Mouse (Mus musculus): ENCODE data around the gene Pmfbp1. TPM values are rescaled to one million over a fixed set of nuclear protein-coding genes. Genes with fewer than 3 reads are reported as not detected.
A peak's percentile ranks its signal among the peaks of the same experiment; 100 is the strongest.

Pmfbp1 gene
- total and polyA plus RNA-seq, 3 experiments = 0.11 TPM; not detected in 2

DNA sequence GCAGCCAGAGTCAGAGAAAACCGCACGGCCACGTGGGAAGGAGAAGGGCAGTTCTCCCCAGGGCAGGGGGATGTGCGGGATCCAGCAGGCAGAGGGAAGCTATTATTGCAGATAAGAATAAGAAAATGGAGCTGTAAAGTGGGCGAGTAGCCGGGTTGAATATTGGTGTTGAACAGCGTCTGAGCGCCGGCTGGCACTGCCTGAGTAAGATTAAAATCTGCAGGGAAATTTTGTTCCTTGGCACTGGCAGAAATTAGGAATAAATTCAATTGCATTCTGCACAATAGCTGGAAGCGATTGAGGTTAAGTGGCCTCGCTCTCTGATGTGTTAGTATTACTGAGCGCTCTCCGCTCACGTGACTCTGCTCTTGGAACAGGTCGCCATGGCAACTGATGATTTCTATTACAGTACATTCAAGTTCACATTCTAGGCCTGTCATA lies 29.4 kb upstream of the Pmfbp1 start:
- dilution Hi-C loops (cut with MboI; ENCODE audit: extremely low pct_ligation_motif_present, extremely low pct_unique_long_range_greater_than_20kb, low sequenced_read_pairs) = no loop called here
- H3K4me3 ChIP-seq (replicated peaks in 1 of 3; ENCODE audit: low read depth in 2 of 3, low read length in 2 of 3, poor library complexity in 1 of 3) = no peak overlapping the region
- no peak for DNase-seq (ENCODE audit: extremely low read depth)
- in situ Hi-C loops (cut with MboI; ENCODE audit: low pct_ligation_motif_present, low pct_unique_long_range_greater_than_20kb, low sequenced_read_pairs) = no loop called here
- H3K9ac ChIP-seq (ENCODE audit: insufficient read depth, low read depth) = no peak overlapping the region
- H3K79me2 ChIP-seq (replicated peaks; ENCODE audit: control insufficient read depth, extremely low read depth, insufficient read depth, poor library complexity, severe bottlenecking) = no peaks in the 10 kb centered on the region
- H3K36me3 ChIP-seq (replicated peaks in 1 of 2; ENCODE audit: control insufficient read depth in 1 of 2, insufficient read depth in 1 of 2, low read length in 1 of 2) = no peaks in the 10 kb centered on the region
- H3K4me1 ChIP-seq (ENCODE audit: control insufficient read depth in 1 of 2, insufficient read depth in 2 of 2) = peaks cover 5 to 20% of the 10 kb centered on the region in 2 experiments; a peak in 3 of 4 replicates
- H3K27me3 ChIP-seq (replicated peaks) = no peaks in the 10 kb centered on the region
- no peak overlapping the region for H3K4me2 ChIP-seq (ENCODE audit: insufficient read depth, low read depth, poor library complexity, severe bottlenecking)
- H3K9me3 ChIP-seq (replicated peaks; ENCODE audit: low read length) = no peaks in the 10 kb centered on the region
- no peak overlapping the region for H3K27ac ChIP-seq (ENCODE audit: insufficient read depth, low read depth)
- TF ChIP-seq ZMIZ1 (IDR thresholded peaks at IDR 0.05; ENCODE audit: low read depth, low read length) (no peak), BHLHE40 (IDR thresholded peaks at IDR 0.05; ENCODE audit: low read depth, low read length) (0 out of 2 replicates have a peak, but pooled peaks have one; percentile 18)

DNA sequence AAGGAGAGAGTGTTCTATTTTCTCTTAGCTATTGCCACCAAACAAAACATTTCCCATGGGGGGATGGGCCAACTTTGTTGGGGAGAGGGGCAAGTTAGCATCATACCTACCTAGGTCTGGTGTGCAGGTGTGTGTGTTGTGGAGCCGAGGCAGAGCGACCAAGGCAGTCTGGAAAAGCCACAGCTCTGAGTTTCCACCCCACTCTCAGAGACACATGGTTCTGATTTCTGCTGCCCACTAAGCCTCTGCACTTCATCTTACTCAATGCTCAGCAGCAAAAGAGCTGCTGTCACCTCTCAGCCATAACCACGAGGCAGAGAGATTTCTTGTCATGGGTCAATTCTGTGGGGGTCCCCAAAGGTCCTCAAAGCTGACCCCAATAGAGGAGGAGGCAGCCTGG lies 28.8 kb upstream of the Pmfbp1 start:
- TF ChIP-seq CHD1 (IDR thresholded peaks at IDR 0.05; ENCODE audit: low read depth, low read length) = no peak
- no peak for TF ChIP-seq SIN3A (IDR thresholded peaks at IDR 0.05; ENCODE audit: low read length)
- no peak for TF ChIP-seq BHLHE40 (IDR thresholded peaks at IDR 0.05; ENCODE audit: low read depth, low read length)
- TF ChIP-seq ELF1 (IDR thresholded peaks at IDR 0.05; ENCODE audit: low read depth, low read length) = no peak
- TF ChIP-seq MAFK (IDR thresholded peaks at IDR 0.05; ENCODE audit: insufficient replicate concordance, low read length) = no peak
- no peak for TF ChIP-seq EP300 (IDR thresholded peaks at IDR 0.05; ENCODE audit: low read length)
- TF ChIP-seq USF2 (conservative IDR thresholded peaks at IDR 0.05; ENCODE audit: low read depth, low read length) = no peak
- no peak for TF ChIP-seq MAZ (IDR thresholded peaks at IDR 0.05; ENCODE audit: low read depth, low read length)
- no peak for TF ChIP-seq UBTF (IDR thresholded peaks at IDR 0.05; ENCODE audit: low read depth, low read length)
- no peak for TF ChIP-seq MEF2A (IDR thresholded peaks at IDR 0.05; ENCODE audit: borderline replicate concordance, low read depth, low read length)
- TF ChIP-seq E2F4 (IDR thresholded peaks at IDR 0.05; ENCODE audit: insufficient replicate concordance, low read depth, low read length) = no peak
- TF ChIP-seq IRF4 (IDR thresholded peaks at IDR 0.05; ENCODE audit: low read depth, low read length) = no peak
- no peak for TF ChIP-seq NELFE (IDR thresholded peaks at IDR 0.05; ENCODE audit: low read depth, low read length)
- TF ChIP-seq JUN (IDR thresholded peaks at IDR 0.05; ENCODE audit: insufficient read depth, low read depth, low read length) = no peak
- no peak for TF ChIP-seq CHD2 (IDR thresholded peaks at IDR 0.05; ENCODE audit: low read length)
- TF ChIP-seq PAX5 (IDR thresholded peaks at IDR 0.05; ENCODE audit: low read length) = no peak
- no peak for TF ChIP-seq POLR2A (IDR thresholded peaks at IDR 0.05; ENCODE audit: low read depth, low read length)
- TF ChIP-seq GABPA (IDR thresholded peaks at IDR 0.05; ENCODE audit: insufficient replicate concordance, low read depth, low read length) = no peak
- Histone ChIP-seq H3K36me3 (replicated peaks in 1 of 2; ENCODE audit: control insufficient read depth in 1 of 2, insufficient read depth in 1 of 2, low read length in 1 of 2) (no peaks in the 10 kb centered on the region), H3K4me2 (ENCODE audit: insufficient read depth, low read depth, poor library complexity, severe bottlenecking) (no peak overlapping the region), H3K4me3 (replicated peaks in 1 of 3; ENCODE audit: low read depth in 2 of 3, low read length in 2 of 3, poor library complexity in 1 of 3) (no peak overlapping the region), H3K27me3 (replicated peaks) (no peaks in the 10 kb centered on the region), H3K4me1 (ENCODE audit: control insufficient read depth in 1 of 2, insufficient read depth in 2 of 2) (peaks cover 5 to 20% of the 10 kb centered on the region in 2 experiments; a peak in 3 of 4 replicates), H3K79me2 (replicated peaks; ENCODE audit: control insufficient read depth, extremely low read depth, insufficient read depth, poor library complexity, severe bottlenecking) (no peaks in the 10 kb centered on the region), H3K9me3 (replicated peaks; ENCODE audit: low read length) (no peaks in the 10 kb centered on the region), H3K9ac (ENCODE audit: insufficient read depth, low read depth) (no peak overlapping the region), H3K27ac (ENCODE audit: insufficient read depth, low read depth) (no peak overlapping the region)
- dilution Hi-C loops (cut with MboI; ENCODE audit: extremely low pct_ligation_motif_present, extremely low pct_unique_long_range_greater_than_20kb, low sequenced_read_pairs) = no loop called here
- in situ Hi-C loops (cut with MboI; ENCODE audit: low pct_ligation_motif_present, low pct_unique_long_range_greater_than_20kb, low sequenced_read_pairs) = no loop called here
- no peak for DNase-seq (ENCODE audit: extremely low read depth)
